Mouse (Mus musculus) lung, postnatal 0 days (tissue): ENCODE measurements around the gene Btbd11. TPM values are rescaled to one million over a fixed set of nuclear protein-coding genes. Genes with fewer than 3 reads are reported as not detected.

Source experiments
- ATAC-seq: fragments of 200-750 bp; cut with Nextera tagmentation; 2 replicates; pipeline ENCODE4 v1.8.0; 2017; ENCODE audit warnings: moderate library complexity
- DNase-seq: peaks from one replicate; pipeline ENCODE4 v3.0.0-alpha.2; 2016; ENCODE audit warnings: low spot score
- H3K27ac ChIP-seq: fragments of 300-500 bp; sonication (generic); 2 replicates; pipeline ENCODE4 v1.5.1; 2014; ENCODE audit warnings: antibody characterized with exemption, mild to moderate bottlenecking, low read length, mixed read lengths
- H3K27me3 ChIP-seq: fragments of 300-500 bp; sonication (generic); replicated peaks from 2 replicates; pipeline ENCODE4 v1.6.1; 2014; ENCODE audit warnings: low read length, mixed read lengths; ENCODE audit not compliant: insufficient read depth
- H3K36me3 ChIP-seq: fragments of 300-500 bp; sonication (generic); 2 replicates; pipeline ENCODE4 v1.6.1; 2014; ENCODE audit warnings: low read length, mixed read lengths; ENCODE audit not compliant: insufficient read depth
- H3K4me1 ChIP-seq: fragments of 300-500 bp; sonication (generic); 2 replicates; pipeline ENCODE4 v1.6.1; 2014; ENCODE audit warnings: antibody characterized with exemption, low read depth, low read length, mixed read lengths; ENCODE audit not compliant: insufficient read depth
- H3K4me2 ChIP-seq: fragments of 300-500 bp; sonication (generic); replicated peaks from 2 replicates; pipeline ENCODE4 v1.6.1; 2014; ENCODE audit warnings: low read depth, mild to moderate bottlenecking, low read length, moderate library complexity, mixed read lengths
- H3K4me3 ChIP-seq: fragments of 300-500 bp; sonication (generic); 2 replicates; pipeline ENCODE4 v1.5.1; 2014; ENCODE audit warnings: low read depth, low read length
- H3K9ac ChIP-seq: fragments of 300-500 bp; sonication (generic); replicated peaks from 2 replicates; pipeline ENCODE4 v1.6.1; 2014; ENCODE audit warnings: low read depth, mild to moderate bottlenecking
- H3K9me3 ChIP-seq: fragments of 300-500 bp; sonication (generic); 2 replicates; pipeline ENCODE4 v1.6.1; 2016; ENCODE audit warnings: low read length, mixed read lengths
- CTCF ChIP-seq: IDR thresholded peaks from 2 replicates; pipeline ENCODE4 v1.5.1; 2016; ENCODE audit warnings: antibody characterized with exemption, mild to moderate bottlenecking
- EP300 ChIP-seq: IDR thresholded peaks from 2 replicates; pipeline ENCODE4 v1.6.1; 2016; ENCODE audit warnings: antibody characterized with exemption, mild to moderate bottlenecking, control low read depth
- WGBS: fragments of 180-500 bp; shearing (Covaris S2); extraction: QIAGEN DNeasy Blood & Tissue Kit; methylation state at CpG from one replicate; pipeline ENCODE4 v1.1.7; 2014; 5-methylcytosine and 5-hydroxymethylcytosine counted together
- polyA plus RNA-seq: library from polyadenylated mRNA; unstranded; fragments of >200 nt; fragmentation: Nextera tagmentation; extraction: Ambion mirVana; gene quantifications from 2 replicates; pipeline ENCODE4 v1.2.1, GENCODE M21; 2015

Gene Btbd11
- polyA plus RNA-seq, 1 experiment from 2014 or later, result 0.98 TPM

GRCm38 (mm10) chr10:85437217-85437616, 50.6 kb downstream of the Btbd11 start:
- Histone ChIP-seq H3K9me3 (no peaks in the 10 kb centered on the region), H3K27ac (no peak overlapping the region), H3K4me3 (no peak overlapping the region), H3K27me3 (no peaks in the 10 kb centered on the region), H3K4me1 (no peaks in the 10 kb centered on the region), H3K9ac (no peak overlapping the region), H3K36me3 (no peaks in the 10 kb centered on the region), H3K4me2 (no peak overlapping the region)
- 86% methylated on average over 3 of the region's 3 CpGs for WGBS
- ATAC-seq (no peak), DNase-seq (no peak)
- TF ChIP-seq EP300, result no peak
- no peak for TF ChIP-seq CTCF

DNA sequence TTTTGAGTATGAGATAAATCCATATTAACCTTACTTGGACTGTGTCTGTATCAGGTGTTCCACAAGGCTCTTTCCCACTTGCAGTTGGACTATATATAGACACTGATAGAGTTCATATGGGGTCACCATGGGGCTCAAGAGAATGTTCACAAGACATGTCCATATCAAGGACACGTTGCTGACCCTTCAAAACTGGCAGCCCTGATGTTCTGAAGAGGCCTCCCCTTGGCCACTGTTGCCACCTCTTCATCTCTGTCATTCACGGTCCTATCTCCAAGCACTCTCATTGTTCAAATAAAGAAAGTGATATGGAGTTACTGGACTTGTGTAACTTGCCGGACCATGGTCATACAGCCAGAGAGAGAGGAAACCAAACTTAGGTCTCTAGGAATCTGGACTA, 56.8 kb downstream of the Btbd11 start:
- Histone ChIP-seq H3K27me3 (no peaks in the 10 kb centered on the region), H3K36me3 (no peaks in the 10 kb centered on the region), H3K4me3 (no peak overlapping the region), H3K4me2 (no peak overlapping the region), H3K9me3 (no peaks in the 10 kb centered on the region), H3K4me1 (no peaks in the 10 kb centered on the region), H3K27ac (no peak overlapping the region), H3K9ac (no peak overlapping the region)
- no peak for DNase-seq
- no peak for TF ChIP-seq CTCF
- no peak for TF ChIP-seq EP300
- ATAC-seq, result no peak
- 62% methylated on average over 3 of the region's 3 CpGs for WGBS

- 96% methylated on average over 3 of the region's 3 CpGs for WGBS
- H3K4me3 ChIP-seq, result no peak overlapping the region
- H3K4me2 ChIP-seq, result no peak overlapping the region
- H3K27me3 ChIP-seq, result no peaks in the 10 kb centered on the region
- no peaks in the 10 kb centered on the region for H3K4me1 ChIP-seq
- no peak overlapping the region for H3K27ac ChIP-seq
- ATAC-seq (no peak), DNase-seq (no peak)
- TF ChIP-seq CTCF (no peak), EP300 (no peak)
- H3K9ac ChIP-seq, result no peak overlapping the region
- no peaks in the 10 kb centered on the region for H3K36me3 ChIP-seq
- H3K9me3 ChIP-seq, result no peaks in the 10 kb centered on the region
Observed at GRCm38 (mm10) chr10:85445891-85446290, 59.3 kb downstream of the Btbd11 start.

DNA sequence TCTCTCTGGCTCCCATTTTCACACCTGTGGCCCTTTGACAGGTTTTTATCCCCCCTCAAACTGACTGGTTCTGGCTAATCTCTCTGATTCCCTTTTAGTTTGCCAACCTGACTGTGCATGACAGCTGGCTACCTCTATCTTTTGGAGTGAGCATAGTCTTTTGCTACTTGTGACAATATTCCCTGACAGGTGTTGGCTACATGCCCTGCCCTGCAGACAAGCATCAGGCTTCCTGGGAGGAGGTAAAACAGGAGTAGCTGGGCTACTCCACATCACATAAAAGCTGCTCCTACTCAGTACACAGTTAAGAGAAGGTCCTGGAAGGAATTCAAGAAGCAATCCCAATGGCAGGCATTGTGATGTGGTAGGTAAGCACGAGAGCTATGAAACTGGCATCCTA, 60.1 kb downstream of the Btbd11 start:
- WGBS, result 56% methylated on average over 1 of the region's 1 CpGs
- Histone ChIP-seq H3K27ac (no peak overlapping the region), H3K9me3 (no peaks in the 10 kb centered on the region), H3K4me2 (no peak overlapping the region), H3K4me3 (no peak overlapping the region), H3K27me3 (no peaks in the 10 kb centered on the region), H3K36me3 (no peaks in the 10 kb centered on the region), H3K9ac (no peak overlapping the region), H3K4me1 (no peaks in the 10 kb centered on the region)
- ATAC-seq (no peak), DNase-seq (no peak)
- TF ChIP-seq EP300, result no peak
- no peak for TF ChIP-seq CTCF

- DNase-seq, result no peak
- TF ChIP-seq CTCF (no peak), EP300 (no peak)
Observed at GRCm38 (mm10) chr10:85447869-85448268, 61.3 kb downstream of the Btbd11 start.

GRCm38 (mm10) chr10:85451629-85452368, 65.2 kb downstream of the Btbd11 start:
- H3K36me3 ChIP-seq, result no peaks in the 10 kb centered on the region
- H3K9ac ChIP-seq, result no peak overlapping the region
- no peak overlapping the region for H3K4me3 ChIP-seq
- H3K4me2 ChIP-seq, result no peak overlapping the region
- no peak for DNase-seq
- no peaks in the 10 kb centered on the region for H3K9me3 ChIP-seq
- H3K4me1 ChIP-seq, result no peaks in the 10 kb centered on the region
- no peaks in the 10 kb centered on the region for H3K27me3 ChIP-seq
- no peak for TF ChIP-seq EP300
- ATAC-seq, result no peak
- H3K27ac ChIP-seq, result no peak overlapping the region
- WGBS, result 28% methylated on average over 8 of the region's 8 CpGs

More at GRCm38 (mm10) chr10:85447869-85448268, 61.3 kb downstream of the Btbd11 start:
- ATAC-seq, result no peak
- Histone ChIP-seq H3K9me3 (no peaks in the 10 kb centered on the region), H3K4me1 (no peaks in the 10 kb centered on the region), H3K4me3 (no peak overlapping the region), H3K27me3 (no peaks in the 10 kb centered on the region), H3K4me2 (no peak overlapping the region), H3K9ac (no peak overlapping the region), H3K36me3 (no peaks in the 10 kb centered on the region), H3K27ac (no peak overlapping the region)
- WGBS, result 81% methylated on average over 2 of the region's 2 CpGs
